Mouse (Mus musculus) stomach, postnatal 0 days (tissue): ENCODE measurements around the gene Hist1h2ag. TPM values are rescaled to one million over a fixed set of nuclear protein-coding genes. Genes with fewer than 3 reads are reported as not detected.

Experiments
- ATAC-seq: fragments of 200-750 bp; cut with Nextera tagmentation; 2 replicates; pipeline ENCODE4 v1.8.0; 2017; ENCODE audit not compliant: low FRiP score, low TSS enrichment
- DNase-seq: peaks from one replicate; pipeline ENCODE4 v3.0.0-alpha.2; 2016; ENCODE audit warnings: low spot score
- H3K27ac ChIP-seq: fragments of 300-500 bp; sonication (generic); replicated peaks from 2 replicates; pipeline ENCODE4 v1.5.1; 2014; ENCODE audit warnings: mild to moderate bottlenecking, control low read depth
- H3K27me3 ChIP-seq: fragments of 300-500 bp; sonication (generic); 2 replicates; pipeline ENCODE4 v1.6.1; 2014; ENCODE audit warnings: low read length; ENCODE audit not compliant: control insufficient read depth, insufficient read depth
- H3K36me3 ChIP-seq: fragments of 300-500 bp; sonication (generic); 2 replicates; pipeline ENCODE4 v1.6.1; 2014; ENCODE audit warnings: low read length, mixed read lengths; ENCODE audit not compliant: control insufficient read depth, insufficient read depth
- H3K4me1 ChIP-seq: fragments of 300-500 bp; sonication (generic); replicated peaks from 2 replicates; pipeline ENCODE4 v1.6.1; 2014; ENCODE audit warnings: antibody characterized with exemption; ENCODE audit not compliant: control insufficient read depth, insufficient read depth
- H3K4me2 ChIP-seq: fragments of 300-500 bp; sonication (generic); replicated peaks from 2 replicates; pipeline ENCODE4 v1.6.1; 2014; ENCODE audit warnings: low read depth, mild to moderate bottlenecking, control low read depth, moderate library complexity
- H3K4me3 ChIP-seq: fragments of 300-500 bp; sonication (generic); 2 replicates; pipeline ENCODE4 v1.5.1; 2014; ENCODE audit warnings: low read depth, low read length, control low read depth
- H3K9ac ChIP-seq: fragments of 300-500 bp; sonication (generic); 2 replicates; pipeline ENCODE4 v1.6.1; 2014; ENCODE audit warnings: mild to moderate bottlenecking, low read length, control low read depth, mixed read lengths
- H3K9me3 ChIP-seq: fragments of 300-500 bp; sonication (generic); 2 replicates; pipeline ENCODE4 v1.6.1; 2016; ENCODE audit warnings: low read length; ENCODE audit not compliant: control insufficient read depth
- CTCF ChIP-seq: IDR thresholded peaks from 2 replicates; pipeline ENCODE4 v1.5.1; 2016; ENCODE audit warnings: antibody characterized with exemption, low read depth, mild to moderate bottlenecking, moderate library complexity
- EP300 ChIP-seq: optimal IDR thresholded peaks from 2 replicates; pipeline ENCODE3; 2016; ENCODE audit warnings: antibody characterized with exemption
- WGBS: fragments of 180-500 bp; shearing (Covaris S2); extraction: QIAGEN DNeasy Blood & Tissue Kit; methylation state at CpG from one replicate; pipeline ENCODE4 v1.1.7; 2014; 5-methylcytosine and 5-hydroxymethylcytosine counted together
- microRNA-seq: library from miRNA; unstranded; fragments of <30 nt; microRNA quantifications from one replicate; pipeline ENCODE4, GENCODE M21; 2016
- polyA plus RNA-seq: library from polyadenylated mRNA; unstranded; fragments of >200 nt; fragmentation: Nextera tagmentation; extraction: Ambion mirVana; gene quantifications from 2 replicates; pipeline ENCODE4 v1.2.1, GENCODE M21; 2015

The Hist1h2ag gene
- polyA plus RNA-seq, 1 experiment from 2014 or later = 12.6 TPM

GRCm38 (mm10) chr13:21995331-21995914, 47.3 kb downstream of the Hist1h2ag start:
- peak overlapping the region; percentile 47 for H3K4me2 ChIP-seq
- H3K36me3 ChIP-seq = no peaks in the 10 kb centered on the region
- DNase-seq = peak; percentile 56
- TF ChIP-seq EP300 (no peak), CTCF (peak; percentile 39; the same call in 1 of the 2 replicates)
- ATAC-seq = peak; percentile 42; the same call in 1 of the 2 replicates
- H3K27me3 ChIP-seq = peaks cover 17% of the 10 kb centered on the region; the same call in 1 of the 2 replicates
- no peaks in the 10 kb centered on the region for H3K4me1 ChIP-seq
- H3K9ac ChIP-seq = no peak overlapping the region
- WGBS = 2% methylated on average over 21 of the region's 21 CpGs
- peak overlapping the region; percentile 25 for H3K4me3 ChIP-seq
- 0 out of 2 replicates have a peak, but pooled peaks cover 3% of the 10 kb centered on the region for H3K9me3 ChIP-seq
- H3K27ac ChIP-seq = no peak overlapping the region

- Histone ChIP-seq H3K9ac (no peak overlapping the region), H3K9me3 (0 out of 2 replicates have a peak, but pooled peaks cover 3% of the 10 kb centered on the region), H3K27ac (no peak overlapping the region), H3K4me3 (peak overlapping the region; percentile 25), H3K4me1 (no peaks in the 10 kb centered on the region), H3K27me3 (peaks cover 17% of the 10 kb centered on the region; the same call in 1 of the 2 replicates), H3K36me3 (no peaks in the 10 kb centered on the region), H3K4me2 (peak overlapping the region; percentile 47)
- ATAC-seq (no peak), DNase-seq (no peak)
- TF ChIP-seq EP300 (no peak), CTCF (no peak)
- 9% methylated on average over 8 of the region's 8 CpGs for WGBS
Measured at GRCm38 (mm10) chr13:21994896-21995295, 47.8 kb downstream of the Hist1h2ag start.

DNA sequence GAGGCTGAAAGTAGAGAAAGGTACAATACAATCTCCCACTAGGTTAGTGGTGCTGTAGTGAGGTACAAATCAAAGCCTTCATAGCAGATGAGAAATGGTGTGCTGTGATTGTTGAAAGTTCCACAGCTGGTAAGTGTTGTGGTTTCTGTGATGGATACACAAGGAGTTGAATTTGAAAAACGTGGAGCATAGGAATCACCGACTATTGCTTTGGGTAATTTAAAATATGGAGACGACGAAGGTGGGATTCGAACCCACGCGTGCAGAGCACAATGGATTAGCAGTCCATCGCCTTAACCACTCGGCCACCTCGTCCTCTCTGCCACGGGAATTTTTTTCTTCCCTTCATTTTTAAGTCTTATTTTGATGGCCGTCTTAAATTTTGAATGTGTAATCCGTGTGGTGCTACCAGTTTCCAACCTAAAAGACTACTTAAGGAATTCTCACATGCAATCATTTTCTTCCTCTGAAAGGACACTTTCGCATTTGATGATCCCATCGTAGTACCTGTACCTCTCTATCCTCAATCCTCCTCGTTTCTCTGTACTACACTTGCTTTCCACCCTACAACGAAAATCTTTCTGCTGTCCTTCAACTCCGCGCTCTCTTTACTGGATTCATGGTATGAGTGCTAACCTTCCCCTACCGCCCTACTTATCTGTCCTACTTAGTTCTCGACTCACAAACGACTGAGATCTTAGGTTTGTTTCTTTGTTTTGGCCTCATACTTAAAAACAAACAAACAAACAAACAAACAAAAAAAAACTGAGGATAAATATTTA, 48.6 kb downstream of the Hist1h2ag start:
- WGBS = 9% methylated on average over 22 of the region's 22 CpGs
- no peaks in the 10 kb centered on the region for H3K36me3 ChIP-seq
- no peak for ATAC-seq
- no peak for TF ChIP-seq CTCF
- TF ChIP-seq EP300 = no peak
- H3K4me1 ChIP-seq = no peaks in the 10 kb centered on the region
- DNase-seq = no peak
- no peak overlapping the region for H3K4me3 ChIP-seq
- H3K9me3 ChIP-seq = 0 out of 2 replicates have a peak, but pooled peaks cover 3% of the 10 kb centered on the region
- H3K27ac ChIP-seq = no peak overlapping the region
- peaks cover 17% of the 10 kb centered on the region; the same call in 1 of the 2 replicates for H3K27me3 ChIP-seq
- H3K4me2 ChIP-seq = no peak overlapping the region
- H3K9ac ChIP-seq = no peak overlapping the region

- Histone ChIP-seq H3K27ac (no peak overlapping the region), H3K4me2 (no peak overlapping the region), H3K9ac (no peak overlapping the region), H3K9me3 (0 out of 2 replicates have a peak, but pooled peaks cover 3% of the 10 kb centered on the region), H3K36me3 (no peaks in the 10 kb centered on the region), H3K4me3 (no peak overlapping the region), H3K27me3 (peaks cover 15% of the 10 kb centered on the region; the same call in 1 of the 2 replicates), H3K4me1 (no peaks in the 10 kb centered on the region)
- ATAC-seq (no peak), DNase-seq (no peak)
- TF ChIP-seq CTCF (no peak), EP300 (no peak)
- WGBS = 82% methylated on average over 5 of the region's 5 CpGs
Measured at GRCm38 (mm10) chr13:21992550-21992949, 50.2 kb downstream of the Hist1h2ag start.

Small RNA genes lying within 50 kb of the gene (microRNA-seq; reads per million reads assigned to microRNA genes)
- gene Gm26300 (not detected), gene Gm44390 (not detected), gene Gm44486 (not detected)

Other genes starting within 250 kb of the Hist1h2ag start
- gene Hist1h2bq, start 232.7 kb downstream of the Hist1h2ag start, polyA plus RNA-seq = 7.7 and 9.9 TPM in 2 replicates
- gene Hist1h2ao, start 232.5 kb downstream of the Hist1h2ag start, polyA plus RNA-seq = 0.95 and 1.1 TPM in 2 replicates
- 1.1 TPM in 1 of 2 replicates, not detected in the other for gene Hist1h4m, start 231.2 kb downstream of the Hist1h2ag start, polyA plus RNA-seq
- gene Hist1h4n, start 210.7 kb downstream of the Hist1h2ag start, polyA plus RNA-seq = 4.0 and 4.6 TPM in 2 replicates
- gene Hist1h2ap, start 209.4 kb downstream of the Hist1h2ag start, polyA plus RNA-seq = 1,237 and 1,874 TPM in 2 replicates
- gene Hist1h2br, start 209.2 kb downstream of the Hist1h2ag start, polyA plus RNA-seq = 8.1 and 10.0 TPM in 2 replicates
- gene Zfp184, start 97.8 kb downstream of the Hist1h2ag start, polyA plus RNA-seq = 1.4 and 1.6 TPM in 2 replicates
- 0.05 TPM in 1 of 2 replicates, not detected in the other for gene Pom121l2, start 61.8 kb downstream of the Hist1h2ag start, polyA plus RNA-seq
- gene Prss16, start 33.2 kb downstream of the Hist1h2ag start, polyA plus RNA-seq = 0.51 and 0.65 TPM in 2 replicates
- gene Hist1h2ah, start 7.4 kb downstream of the Hist1h2ag start, polyA plus RNA-seq = 2.1 TPM in 1 of 2 replicates, not detected in the other
- gene Hist1h2bk, start 7.1 kb downstream of the Hist1h2ag start, polyA plus RNA-seq = 0.35 and 0.99 TPM in 2 replicates
- gene Hist1h4i, start 1.6 kb downstream of the Hist1h2ag start, polyA plus RNA-seq = 5.8 and 5.9 TPM in 2 replicates
- 1.1 and 3.7 TPM in 2 replicates for gene Hist1h2bj, start 270 bp upstream of the Hist1h2ag start, polyA plus RNA-seq
- gene Vmn1r188, start 41.5 kb upstream of the Hist1h2ag start, polyA plus RNA-seq = 0.04 TPM in 1 of 2 replicates, not detected in the other
- gene Vmn1r189, start 62.9 kb upstream of the Hist1h2ag start, polyA plus RNA-seq = not detected in 2 replicates
- gene Vmn1r191, start 141.0 kb upstream of the Hist1h2ag start, polyA plus RNA-seq = not detected in 2 replicates
- not detected in 2 replicates for gene Vmn1r192, start 148.2 kb upstream of the Hist1h2ag start, polyA plus RNA-seq
- gene Vmn1r193, start 180.2 kb upstream of the Hist1h2ag start, polyA plus RNA-seq = 0.01 TPM in 1 of 2 replicates, not detected in the other
- not detected in 2 replicates for gene Vmn1r194, start 201.3 kb upstream of the Hist1h2ag start, polyA plus RNA-seq
- gene Vmn1r195, start 227.6 kb upstream of the Hist1h2ag start, polyA plus RNA-seq = not detected in 2 replicates
- gene Vmn1r196, start 247.0 kb upstream of the Hist1h2ag start, polyA plus RNA-seq = not detected in 2 replicates